Mouse (Mus musculus) CD4-positive, CD25-positive, alpha-beta regulatory T cell, adult 4 months (primary cell): Measurements from ENCODE around the gene Gm14781. TPM values are rescaled to one million over a fixed set of nuclear protein-coding genes. Genes with fewer than 3 reads are reported as not detected.
"Not testable (repeated sequence)": the region's sequence is repeated elsewhere in the genome, so short reads cannot be mapped to it uniquely, and the experiment has no call there.

Source experiments
- ATAC-seq: one replicate; pipeline ENCODE4 v1.8.0; 2017
- polyA plus RNA-seq, 2 experiments: library from polyadenylated mRNA; unstranded; fragments of 100-300 nt; shearing (Covaris generic); gene quantifications; one replicate each; pipeline ENCODE4 v1.2.1; 2017

Gm14781 gene
- polyA plus RNA-seq: not detected

GRCm38 (mm10) chrX:91631894-91632293 lies at the start of gene Gm14781:
TSS of gene Gm14781 (plus strand) at chrX:91632194.
- not testable (repeated sequence) for ATAC-seq

- ATAC-seq: not testable (repeated sequence)
Observed at GRCm38 (mm10) chrX:91654964-91655575, 23.1 kb downstream of the Gm14781 start.

Other genes starting within 250 kb of the Gm14781 start
- not detected for gene Gm5072, start 239.7 kb upstream of the Gm14781 start, polyA plus RNA-seq
- gene Gm8914, start 152.1 kb upstream of the Gm14781 start, polyA plus RNA-seq: not detected
- gene 1700084M14Rik, start 56.3 kb upstream of the Gm14781 start, polyA plus RNA-seq: not detected
- not detected for gene Mageb5, start 150.8 kb downstream of the Gm14781 start, polyA plus RNA-seq